Mouse (Mus musculus): Measurements from ENCODE around the gene Cd8a. TPM values are rescaled to one million over a fixed set of nuclear protein-coding genes. Genes with fewer than 3 reads are reported as not detected.

The Cd8a gene
- polyA plus RNA-seq, 1 experiment from 2014 or later, result not detected

- WGBS, result 92% methylated on average over 3 of the region's 3 CpGs
- Histone ChIP-seq H3K4me1 (replicated peaks) (no peaks in the 10 kb centered on the region), H3K9me3 (peaks cover 5% of the 10 kb centered on the region), H3K36me3 (no peaks in the 10 kb centered on the region), H3K27me3 (ENCODE audit: insufficient read depth, poor library complexity, severe bottlenecking) (no peaks in the 10 kb centered on the region), H3K4me3 (no peak overlapping the region), H3K27ac (no peak overlapping the region)
- DNase-seq (ENCODE audit: low spot score), result no peak
Measured at GRCm38 (mm10) chr6:71351201-71351600, 22.0 kb upstream of the Cd8a start.

- no peak for DNase-seq (ENCODE audit: low spot score)
- H3K4me3 ChIP-seq, result no peak overlapping the region
- no peaks in the 10 kb centered on the region for H3K27me3 ChIP-seq (ENCODE audit: insufficient read depth, poor library complexity, severe bottlenecking)
- H3K4me1 ChIP-seq (replicated peaks), result no peaks in the 10 kb centered on the region
- H3K27ac ChIP-seq, result no peak overlapping the region
- peaks cover 5% of the 10 kb centered on the region for H3K9me3 ChIP-seq
- 92% methylated on average over 6 of the region's 6 CpGs for WGBS
- H3K36me3 ChIP-seq, result no peaks in the 10 kb centered on the region
Measured at GRCm38 (mm10) chr6:71352201-71352600, 21.0 kb upstream of the Cd8a start.

- no peaks in the 10 kb centered on the region for H3K36me3 ChIP-seq
- H3K27me3 ChIP-seq (ENCODE audit: insufficient read depth, poor library complexity, severe bottlenecking), result no peaks in the 10 kb centered on the region
- no peaks in the 10 kb centered on the region for H3K4me1 ChIP-seq (replicated peaks)
- no peak overlapping the region for H3K4me3 ChIP-seq
- 86% methylated on average over 10 of the region's 10 CpGs for WGBS
- DNase-seq (ENCODE audit: low spot score), result no peak
- H3K27ac ChIP-seq, result no peak overlapping the region
- peaks cover 2% of the 10 kb centered on the region for H3K9me3 ChIP-seq
Measured at GRCm38 (mm10) chr6:71352866-71353427, 20.3 kb upstream of the Cd8a start.

GRCm38 (mm10) chr6:71353722-71354121 lies 19.5 kb upstream of the Cd8a start:
- H3K27me3 ChIP-seq (ENCODE audit: insufficient read depth, poor library complexity, severe bottlenecking), result no peaks in the 10 kb centered on the region
- 82% methylated on average over 2 of the region's 2 CpGs for WGBS
- no peak overlapping the region for H3K4me3 ChIP-seq
- no peaks in the 10 kb centered on the region for H3K4me1 ChIP-seq (replicated peaks)
- H3K27ac ChIP-seq, result no peak overlapping the region
- DNase-seq (ENCODE audit: low spot score), result no peak
- H3K36me3 ChIP-seq, result no peaks in the 10 kb centered on the region
- H3K9me3 ChIP-seq, result no peaks in the 10 kb centered on the region

- Histone ChIP-seq H3K36me3 (no peaks in the 10 kb centered on the region), H3K9me3 (no peaks in the 10 kb centered on the region), H3K4me3 (no peak overlapping the region), H3K4me1 (replicated peaks) (no peaks in the 10 kb centered on the region), H3K27ac (no peak overlapping the region), H3K27me3 (ENCODE audit: insufficient read depth, poor library complexity, severe bottlenecking) (no peaks in the 10 kb centered on the region)
- DNase-seq (ENCODE audit: low spot score), result no peak
- WGBS, result 92% methylated on average over 7 of the region's 7 CpGs
Measured at GRCm38 (mm10) chr6:71357493-71357892, 15.7 kb upstream of the Cd8a start.

GRCm38 (mm10) chr6:71360221-71360620 lies 13.0 kb upstream of the Cd8a start:
- Histone ChIP-seq H3K9me3 (no peaks in the 10 kb centered on the region), H3K27me3 (ENCODE audit: insufficient read depth, poor library complexity, severe bottlenecking) (no peaks in the 10 kb centered on the region), H3K4me1 (replicated peaks) (no peaks in the 10 kb centered on the region), H3K27ac (no peak overlapping the region), H3K4me3 (no peak overlapping the region), H3K36me3 (no peaks in the 10 kb centered on the region)
- DNase-seq (ENCODE audit: low spot score), result no peak
- WGBS, result 82% methylated on average over 4 of the region's 4 CpGs

GRCm38 (mm10) chr6:71360751-71361150 lies 12.5 kb upstream of the Cd8a start:
- H3K27ac ChIP-seq, result no peak overlapping the region
- no peaks in the 10 kb centered on the region for H3K9me3 ChIP-seq
- no peak overlapping the region for H3K4me3 ChIP-seq
- no peaks in the 10 kb centered on the region for H3K36me3 ChIP-seq
- WGBS, result 58% methylated on average over 5 of the region's 5 CpGs
- no peak for DNase-seq (ENCODE audit: low spot score)
- H3K27me3 ChIP-seq (ENCODE audit: insufficient read depth, poor library complexity, severe bottlenecking), result no peaks in the 10 kb centered on the region
- no peaks in the 10 kb centered on the region for H3K4me1 ChIP-seq (replicated peaks)

- Histone ChIP-seq H3K4me1 (replicated peaks) (no peaks in the 10 kb centered on the region), H3K27me3 (ENCODE audit: insufficient read depth, poor library complexity, severe bottlenecking) (no peaks in the 10 kb centered on the region), H3K36me3 (no peaks in the 10 kb centered on the region), H3K4me3 (no peak overlapping the region), H3K27ac (no peak overlapping the region), H3K9me3 (no peaks in the 10 kb centered on the region)
- no peak for DNase-seq (ENCODE audit: low spot score)
- 89% methylated on average over 10 of the region's 10 CpGs for WGBS
Measured at GRCm38 (mm10) chr6:71361156-71361670, 12.0 kb upstream of the Cd8a start.

GRCm38 (mm10) chr6:71363995-71364394 lies 9.2 kb upstream of the Cd8a start:
- Histone ChIP-seq H3K4me3 (no peak overlapping the region), H3K27ac (no peak overlapping the region), H3K9me3 (no peaks in the 10 kb centered on the region), H3K4me1 (replicated peaks) (no peaks in the 10 kb centered on the region), H3K36me3 (no peaks in the 10 kb centered on the region), H3K27me3 (ENCODE audit: insufficient read depth, poor library complexity, severe bottlenecking) (no peaks in the 10 kb centered on the region)
- no peak for DNase-seq (ENCODE audit: low spot score)
- 70% methylated on average over 2 of the region's 2 CpGs for WGBS

GRCm38 (mm10) chr6:71369416-71369815 lies 3.8 kb upstream of the Cd8a start:
- WGBS, result 91% methylated on average over 6 of the region's 6 CpGs
- DNase-seq (ENCODE audit: low spot score), result no peak
- Histone ChIP-seq H3K36me3 (no peaks in the 10 kb centered on the region), H3K27me3 (ENCODE audit: insufficient read depth, poor library complexity, severe bottlenecking) (no peaks in the 10 kb centered on the region), H3K27ac (no peak overlapping the region), H3K4me1 (replicated peaks) (no peaks in the 10 kb centered on the region), H3K9me3 (no peaks in the 10 kb centered on the region), H3K4me3 (no peak overlapping the region)

GRCm38 (mm10) chr6:71371085-71371605 lies 2.1 kb upstream of the Cd8a start:
- WGBS, result 90% methylated on average over 5 of the region's 5 CpGs
- H3K27me3 ChIP-seq (ENCODE audit: insufficient read depth, poor library complexity, severe bottlenecking), result no peaks in the 10 kb centered on the region
- no peaks in the 10 kb centered on the region for H3K9me3 ChIP-seq
- no peak overlapping the region for H3K27ac ChIP-seq
- no peaks in the 10 kb centered on the region for H3K36me3 ChIP-seq
- DNase-seq (ENCODE audit: low spot score), result no peak
- no peak overlapping the region for H3K4me3 ChIP-seq
- no peaks in the 10 kb centered on the region for H3K4me1 ChIP-seq (replicated peaks)

GRCm38 (mm10) chr6:71372041-71372720 lies 1.0 kb upstream of the Cd8a start:
- no peaks in the 10 kb centered on the region for H3K4me1 ChIP-seq (replicated peaks)
- H3K4me3 ChIP-seq, result no peak overlapping the region
- H3K27me3 ChIP-seq (ENCODE audit: insufficient read depth, poor library complexity, severe bottlenecking), result no peaks in the 10 kb centered on the region
- H3K9me3 ChIP-seq, result no peaks in the 10 kb centered on the region
- no peak for DNase-seq (ENCODE audit: low spot score)
- 82% methylated on average over 5 of the region's 5 CpGs for WGBS
- no peaks in the 10 kb centered on the region for H3K36me3 ChIP-seq
- no peak overlapping the region for H3K27ac ChIP-seq

- H3K9me3 ChIP-seq, result no peaks in the 10 kb centered on the region
- no peaks in the 10 kb centered on the region for H3K27me3 ChIP-seq (ENCODE audit: insufficient read depth, poor library complexity, severe bottlenecking)
- 86% methylated on average over 19 of the region's 19 CpGs for WGBS
- H3K36me3 ChIP-seq, result no peaks in the 10 kb centered on the region
- no peaks in the 10 kb centered on the region for H3K4me1 ChIP-seq (replicated peaks)
- H3K27ac ChIP-seq, result no peak overlapping the region
- no peak for DNase-seq (ENCODE audit: low spot score)
- no peak overlapping the region for H3K4me3 ChIP-seq
Measured at GRCm38 (mm10) chr6:71374311-71374829, 1.1 kb downstream of the Cd8a start.
